In genomic region chr14:54641305-54641969, GRCm38 (mm10) we compare ENCODE assay signal across 8 mouse cellular contexts. TPM values are rescaled to one million over a fixed set of nuclear protein-coding genes. Genes with fewer than 3 reads are reported as not detected.
A peak's percentile ranks its signal among the peaks of the same experiment; 100 is the strongest.
DNase-seq lines count a peak whose midpoint lies in the region; ATAC-seq and TF ChIP-seq lines count a peak whose summit lies in the region.

Gene Cdh24 (minus strand): TSS chr14:54641364.

- ATAC-seq in embryonic facial prominence, embryonic 14.5 days (ENCODE audit: low read depth), result peak; percentile 96
- ATAC-seq in limb, embryonic 12.5 days (ENCODE audit: insufficient number of reproducible peaks, insufficient read depth, low FRiP score, low TSS enrichment, low read depth), result peak; percentile 92
- peak; percentile 93 for ATAC-seq in midbrain, embryonic 14.5 days (ENCODE audit: low FRiP score, low TSS enrichment)

- H3K27me3 ChIP-seq in embryonic facial prominence, embryonic 14.5 days (replicated peaks; ENCODE audit: control insufficient read depth, insufficient read depth, low read length), result no peaks in the 10 kb centered on the region
- H3K27me3 ChIP-seq in limb, embryonic 12.5 days, result no peaks in the 10 kb centered on the region
- H3K27me3 ChIP-seq in midbrain, embryonic 14.5 days (ENCODE audit: control insufficient read depth, insufficient read depth, low read length), result no peaks in the 10 kb centered on the region

- H3K27ac ChIP-seq in bone marrow, adult 2 months (ENCODE audit: control insufficient read depth, insufficient read depth, low read depth, low read length, poor library complexity), result no peak within 1 kb of the TSS; the same call in 1 of the 2 replicates
- peak within 1 kb of the TSS; percentile 78 for H3K27ac ChIP-seq in embryonic facial prominence, embryonic 14.5 days (replicated peaks; ENCODE audit: low read depth, low read length)
- H3K27ac ChIP-seq in limb, embryonic 12.5 days, result peak within 1 kb of the TSS; percentile 90
- peak within 1 kb of the TSS; percentile 90 for H3K27ac ChIP-seq in midbrain, embryonic 14.5 days (replicated peaks; ENCODE audit: low read depth, low read length)

- H3K4me2 ChIP-seq in embryonic facial prominence, embryonic 14.5 days (ENCODE audit: low read depth, low read length), result peak within 1 kb of the TSS; percentile 97
- peak within 1 kb of the TSS; percentile 95 for H3K4me2 ChIP-seq in limb, embryonic 12.5 days
- peak within 1 kb of the TSS; percentile 93 for H3K4me2 ChIP-seq in midbrain, embryonic 14.5 days (ENCODE audit: low read length)

- under 1% methylated on average over 52 of the region's 52 CpGs for WGBS in bone marrow, adult 2 months
- 0% methylated on average over 30 of the region's 52 CpGs for WGBS in embryonic facial prominence, embryonic 14.5 days
- under 1% methylated on average over 50 of the region's 52 CpGs for WGBS in limb, embryonic 12.5 days
- WGBS in midbrain, embryonic 14.5 days, result 1% methylated on average over 50 of the region's 52 CpGs

- H3K36me3 ChIP-seq in embryonic facial prominence, embryonic 14.5 days (ENCODE audit: control insufficient read depth, insufficient read depth, low read length), result peaks cover 60% of the 10 kb centered on the region
- H3K36me3 ChIP-seq in limb, embryonic 12.5 days, result peaks cover 73% of the 10 kb centered on the region
- peaks cover 74% of the 10 kb centered on the region for H3K36me3 ChIP-seq in midbrain, embryonic 14.5 days (ENCODE audit: control insufficient read depth, insufficient read depth, low read length)

- peak within 1 kb of the TSS; percentile 82 for H3K9ac ChIP-seq in embryonic facial prominence, embryonic 14.5 days (ENCODE audit: low read depth, low read length)
- H3K9ac ChIP-seq in limb, embryonic 12.5 days (replicated peaks), result peak within 1 kb of the TSS; percentile 90
- peak within 1 kb of the TSS; percentile 96 for H3K9ac ChIP-seq in midbrain, embryonic 14.5 days (replicated peaks; ENCODE audit: low read length)

- peak; percentile 92 for DNase-seq in A20 (ENCODE audit: low read depth, low spot score)
- DNase-seq in embryonic facial prominence, embryonic 14.5 days (ENCODE audit: low spot score), result peak; percentile 95
- peak; percentile 73 for DNase-seq in heart, adult 8-10 months (ENCODE audit: low spot score)
- DNase-seq in kidney, adult 8-10 months, result peak; percentile 86 to 88
- peak; percentile 96 for DNase-seq in midbrain, embryonic 14.5 days
- peak; percentile 79 for DNase-seq in spleen, adult 12 weeks (ENCODE audit: low spot score)

- H3K9me3 ChIP-seq in embryonic facial prominence, embryonic 14.5 days (ENCODE audit: control insufficient read depth, low read length), result no peaks in the 10 kb centered on the region
- no peaks in the 10 kb centered on the region for H3K9me3 ChIP-seq in limb, embryonic 12.5 days
- H3K9me3 ChIP-seq in midbrain, embryonic 14.5 days (ENCODE audit: control insufficient read depth, low read length), result no peaks in the 10 kb centered on the region

- peaks cover 2% of the 10 kb centered on the region; the same call in 1 of the 2 replicates for H3K4me1 ChIP-seq in bone marrow, adult 2 months (ENCODE audit: control insufficient read depth, insufficient read depth, low read length)
- H3K4me1 ChIP-seq in embryonic facial prominence, embryonic 14.5 days (ENCODE audit: control insufficient read depth, insufficient read depth, low read length), result 0 out of 2 replicates have a peak, but pooled peaks cover 10% of the 10 kb centered on the region
- peaks cover 18% of the 10 kb centered on the region for H3K4me1 ChIP-seq in limb, embryonic 12.5 days (replicated peaks)
- H3K4me1 ChIP-seq in midbrain, embryonic 14.5 days (ENCODE audit: control insufficient read depth, insufficient read depth, low read length), result peaks cover 13% of the 10 kb centered on the region

- peak; percentile 88 for TF ChIP-seq CTCF in bone marrow, adult 2 months (IDR thresholded peaks at IDR 0.05; ENCODE audit: control insufficient read depth, insufficient read depth, low read length)

- peak within 1 kb of the TSS; percentile 93 for H3K4me3 ChIP-seq in bone marrow, adult 2 months (replicated peaks; ENCODE audit: control insufficient read depth, low read depth, low read length)
- peak within 1 kb of the TSS; percentile 80 for H3K4me3 ChIP-seq in embryonic facial prominence, embryonic 14.5 days (ENCODE audit: low read depth, low read length)
- peak within 1 kb of the TSS; percentile 81 for H3K4me3 ChIP-seq in limb, embryonic 12.5 days (replicated peaks)
- peak within 1 kb of the TSS; percentile 80 for H3K4me3 ChIP-seq in midbrain, embryonic 14.5 days (replicated peaks; ENCODE audit: low read depth, low read length)

- TF ChIP-seq POLR2A in bone marrow, adult 2 months (IDR thresholded peaks at IDR 0.05; ENCODE audit: borderline replicate concordance, control insufficient read depth, low read depth, low read length), result no peak

RNA-seq across cellular contexts. Expression of gene Cdh24, which starts in this region (rescaled TPM):
- 4.1 and 7.0 TPM in 2 replicates for polyA plus RNA-seq in bone marrow, adult 2 months (2011; ENCODE audit: insufficient read depth, insufficient read length, low replicate concordance, missing spikeins)
- polyA plus RNA-seq in embryonic facial prominence, embryonic 14.5 days (2014; fragmentation: Nextera tagmentation; extraction: Ambion mirVana), result 3.9 and 4.5 TPM in 2 replicates
- total RNA-seq in heart, adult 8-10 months (2022), result under 1 TPM; 0.08 to 0.57 (median 0.12) TPM
- 11.8 and 12.9 TPM in 2 replicates for polyA plus RNA-seq in limb, embryonic 12.5 days (2016; fragmentation: Nextera tagmentation; extraction: Ambion mirVana)
- polyA plus RNA-seq in midbrain, embryonic 14.5 days (2014; fragmentation: Nextera tagmentation; extraction: Ambion mirVana), result 11.6 and 12.4 TPM in 2 replicates

Comparison
In these comparisons a context has a peak if more than half of its experiments do, and no peak if none do; other contexts are left out.
1. Peak in DNase-seq in heart, adult 8-10 months; RNA of the gene not detected or under 1 TPM.